Mouse (Mus musculus): Measurements from ENCODE around the gene Myrf.

- TF ChIP-seq POLR2A (IDR thresholded peaks at IDR 0.05; ENCODE audit: low read depth, low read length) (no peak), CTCF (IDR thresholded peaks at IDR 0.05; ENCODE audit: extremely low read depth, insufficient read depth, insufficient read length, insufficient replicate concordance) (no peak)
These were observed 14.8 kb downstream of the Myrf start for GRCm38 (mm10) chr19:10225767-10226166.
